Mouse (Mus musculus) CH12.LX (cell line): ENCODE results near the gene Stx4a. TPM values are rescaled to one million over a fixed set of nuclear protein-coding genes. Genes with fewer than 3 reads are reported as not detected.

Experiments used
- DNase-seq: peaks from one replicate; pipeline ENCODE4 v3.0.0-alpha.2; 2013; ENCODE audit errors: extremely low read depth
- H3K27ac ChIP-seq: 2 replicates; pipeline ENCODE4 v1.5.1; 2012; ENCODE audit warnings: low read depth, mild to moderate bottlenecking, control low read depth, moderate library complexity; ENCODE audit not compliant: insufficient read depth
- H3K27me3 ChIP-seq: replicated peaks from 2 replicates; pipeline ENCODE3; 2012; ENCODE audit warnings: inconsistent platforms
- H3K36me3 ChIP-seq, 2 experiments: replicated peaks in 1 of 2; 2 replicates each; pipeline versions ENCODE3 to v1.6.1; 2012; ENCODE audit warnings: inconsistent platforms in 1 of 2, low read length in 1 of 2, mild to moderate bottlenecking in 1 of 2, mixed read lengths in 1 of 2, moderate library complexity in 1 of 2; ENCODE audit not compliant: control insufficient read depth in 1 of 2, insufficient read depth in 1 of 2
- H3K4me1 ChIP-seq, 2 experiments: 2 replicates each; pipeline ENCODE4 v1.6.1; 2012; ENCODE audit warnings: inconsistent platforms in 1 of 2, moderate library complexity in 1 of 2; ENCODE audit not compliant: insufficient read depth in 2 of 2, control insufficient read depth in 1 of 2
- H3K4me2 ChIP-seq: 2 replicates; pipeline ENCODE4 v1.6.1; 2012; ENCODE audit warnings: low read depth, mild to moderate bottlenecking, control low read depth; ENCODE audit not compliant: poor library complexity, insufficient read depth, severe bottlenecking
- H3K4me3 ChIP-seq, 3 experiments: fragments of 150-350 bp in 1 of 3; sonication (generic) in 1 of 3; replicated peaks in 1 of 3; 2 replicates each; pipeline versions ENCODE3 to v1.5.1; 2011 to 2012; ENCODE audit warnings: low read depth in 2 of 3, low read length in 2 of 3, mild to moderate bottlenecking in 2 of 3, moderate library complexity in 2 of 3, control low read depth in 1 of 3, improper control_type of control experiment in 1 of 3, inconsistent platforms in 1 of 3, mixed read lengths in 1 of 3; ENCODE audit not compliant: poor library complexity in 1 of 3
- H3K79me2 ChIP-seq: replicated peaks from 2 replicates; pipeline ENCODE4 v1.6.1; 2012; ENCODE audit warnings: mild to moderate bottlenecking, moderate library complexity; ENCODE audit not compliant: control insufficient read depth, poor library complexity, insufficient read depth, severe bottlenecking; ENCODE audit errors: extremely low read depth
- H3K9ac ChIP-seq: 2 replicates; pipeline ENCODE4 v1.6.1; 2012; ENCODE audit warnings: low read depth, mild to moderate bottlenecking, control low read depth, moderate library complexity; ENCODE audit not compliant: insufficient read depth
- H3K9me3 ChIP-seq: replicated peaks from 2 replicates; pipeline ENCODE3; 2012; ENCODE audit warnings: low read length, inconsistent platforms, mixed read lengths
- CHD2 ChIP-seq: IDR thresholded peaks from 2 replicates; pipeline ENCODE4 v1.6.1; 2011; ENCODE audit warnings: low read length, improper control_type of control experiment
- CTCF ChIP-seq, 2 experiments: IDR thresholded peaks in 1 of 2; conservative IDR thresholded peaks in 1 of 2; 2 replicates each; pipeline ENCODE4 v1.5.1; 2011 to 2012; ENCODE audit warnings: low read depth in 2 of 2, low read length in 2 of 2, improper control_type of control experiment in 1 of 2, inconsistent platforms in 1 of 2, mild to moderate bottlenecking in 1 of 2, moderate library complexity in 1 of 2
- E2F4 ChIP-seq: IDR thresholded peaks from 2 replicates; pipeline ENCODE4 v1.6.1; 2011; ENCODE audit warnings: low read depth, low read length, improper control_type of control experiment; ENCODE audit not compliant: insufficient replicate concordance
- ELF1 ChIP-seq: IDR thresholded peaks from 2 replicates; pipeline ENCODE4 v1.6.1; 2014; ENCODE audit warnings: low read depth, mild to moderate bottlenecking, inconsistent platforms, low read length, improper control_type of control experiment
- EP300 ChIP-seq: IDR thresholded peaks from 2 replicates; pipeline ENCODE4 v1.6.1; 2011; ENCODE audit warnings: low read length, improper control_type of control experiment
- ETS1 ChIP-seq: conservative IDR thresholded peaks from 2 replicates; pipeline ENCODE4 v1.6.1; 2012; ENCODE audit warnings: low read depth, mild to moderate bottlenecking, inconsistent platforms, low read length, improper control_type of control experiment, moderate library complexity
- GABPA ChIP-seq: IDR thresholded peaks from 2 replicates; pipeline ENCODE4 v1.6.1; 2012; ENCODE audit warnings: low read depth, low read length, improper control_type of control experiment, inconsistent platforms; ENCODE audit not compliant: insufficient replicate concordance
- HCFC1 ChIP-seq: IDR thresholded peaks from 2 replicates; pipeline ENCODE4 v1.6.1; 2012; ENCODE audit warnings: low read depth, mild to moderate bottlenecking, inconsistent platforms, low read length, improper control_type of control experiment
- IRF4 ChIP-seq: IDR thresholded peaks from 2 replicates; pipeline ENCODE4 v1.6.1; 2014; ENCODE audit warnings: low read depth, mild to moderate bottlenecking, inconsistent platforms, low read length, improper control_type of control experiment
- JUN ChIP-seq: IDR thresholded peaks from 2 replicates; pipeline ENCODE4 v1.6.1; 2011; ENCODE audit warnings: low read depth, mild to moderate bottlenecking, low read length, improper control_type of control experiment, moderate library complexity; ENCODE audit not compliant: insufficient read depth
- JUND ChIP-seq: conservative IDR thresholded peaks from 2 replicates; pipeline ENCODE4 v1.6.1; 2011; ENCODE audit warnings: low read depth, low read length, improper control_type of control experiment
- KAT2A ChIP-seq: IDR thresholded peaks from 2 replicates; pipeline ENCODE4 v1.6.1; 2012; ENCODE audit warnings: low read length, improper control_type of control experiment, inconsistent platforms; ENCODE audit not compliant: insufficient replicate concordance
- MAX ChIP-seq: IDR thresholded peaks from 2 replicates; pipeline ENCODE4 v1.6.1; 2011; ENCODE audit warnings: low read length, improper control_type of control experiment
- MAZ ChIP-seq: IDR thresholded peaks from 2 replicates; pipeline ENCODE4 v1.6.1; 2012; ENCODE audit warnings: low read depth, mild to moderate bottlenecking, inconsistent platforms, low read length, improper control_type of control experiment, moderate library complexity
- MEF2A ChIP-seq: IDR thresholded peaks from 2 replicates; pipeline ENCODE4 v1.6.1; 2014; ENCODE audit warnings: low read depth, mild to moderate bottlenecking, inconsistent platforms, low read length, improper control_type of control experiment, borderline replicate concordance
- MXI1 ChIP-seq: IDR thresholded peaks from 2 replicates; pipeline ENCODE4 v1.6.1; 2011; ENCODE audit warnings: mild to moderate bottlenecking, low read depth, low read length, improper control_type of control experiment
- MYC ChIP-seq: IDR thresholded peaks from 2 replicates; pipeline ENCODE4 v1.6.1; 2011; ENCODE audit warnings: low read depth, mild to moderate bottlenecking, improper control_type of control experiment, low read length
- NELFE ChIP-seq: IDR thresholded peaks from 2 replicates; pipeline ENCODE4 v1.6.1; 2011; ENCODE audit warnings: low read depth, low read length, improper control_type of control experiment
- NRF1 ChIP-seq: IDR thresholded peaks from 2 replicates; pipeline ENCODE4 v1.6.1; 2014; ENCODE audit warnings: low read depth, mild to moderate bottlenecking, inconsistent platforms, low read length, improper control_type of control experiment, moderate library complexity
- POLR2A ChIP-seq: IDR thresholded peaks from 2 replicates; pipeline ENCODE4 v1.6.1; 2011; ENCODE audit warnings: low read depth, mild to moderate bottlenecking, improper control_type of control experiment, low read length
- POLR2AphosphoS2 ChIP-seq: IDR thresholded peaks from 2 replicates; pipeline ENCODE4 v1.6.1; 2011; ENCODE audit warnings: low read depth, low read length, improper control_type of control experiment
- RAD21 ChIP-seq: IDR thresholded peaks from 2 replicates; pipeline ENCODE4 v1.6.1; 2011; ENCODE audit warnings: low read depth, mild to moderate bottlenecking, low read length, improper control_type of control experiment, moderate library complexity
- RCOR1 ChIP-seq: conservative IDR thresholded peaks from 2 replicates; pipeline ENCODE4 v1.6.1; 2012; ENCODE audit warnings: low read depth, mild to moderate bottlenecking, inconsistent platforms, low read length, improper control_type of control experiment
- SIN3A ChIP-seq: IDR thresholded peaks from 2 replicates; pipeline ENCODE4 v1.6.1; 2012; ENCODE audit warnings: low read length, improper control_type of control experiment, inconsistent platforms
- SMC3 ChIP-seq: IDR thresholded peaks from 2 replicates; pipeline ENCODE4 v1.6.1; 2011; ENCODE audit warnings: low read depth, low read length, improper control_type of control experiment
- TBP ChIP-seq: conservative IDR thresholded peaks from 2 replicates; pipeline ENCODE4 v1.6.1; 2011; ENCODE audit warnings: low read depth, low read length, improper control_type of control experiment
- TCF12 ChIP-seq: IDR thresholded peaks from 2 replicates; pipeline ENCODE4 v1.6.1; 2014; ENCODE audit warnings: low read depth, mild to moderate bottlenecking, inconsistent platforms, low read length, improper control_type of control experiment
- UBTF ChIP-seq: IDR thresholded peaks from 2 replicates; pipeline ENCODE4 v1.6.1; 2012; ENCODE audit warnings: low read depth, mild to moderate bottlenecking, inconsistent platforms, low read length, improper control_type of control experiment, moderate library complexity
- USF1 ChIP-seq: IDR thresholded peaks from 2 replicates; pipeline ENCODE4 v1.6.1; 2014; ENCODE audit warnings: low read depth, mild to moderate bottlenecking, inconsistent platforms, low read length, improper control_type of control experiment
- USF2 ChIP-seq: conservative IDR thresholded peaks from 2 replicates; pipeline ENCODE4 v1.6.1; 2011; ENCODE audit warnings: low read depth, low read length, improper control_type of control experiment
- ZKSCAN1 ChIP-seq: IDR thresholded peaks from 2 replicates; pipeline ENCODE4 v1.6.1; 2012; ENCODE audit warnings: low read depth, inconsistent platforms, low read length, improper control_type of control experiment, borderline replicate concordance
- ZMIZ1 ChIP-seq: IDR thresholded peaks from 2 replicates; pipeline ENCODE4 v1.6.1; 2012; ENCODE audit warnings: low read depth, mild to moderate bottlenecking, inconsistent platforms, low read length, improper control_type of control experiment
- ZNF384 ChIP-seq: IDR thresholded peaks from 2 replicates; pipeline ENCODE4 v1.6.1; 2012; ENCODE audit warnings: low read depth, low read length, improper control_type of control experiment, inconsistent platforms
- dilution Hi-C: fragments of 300-500 bp; cut with MboI; formaldehyde crosslinking; loops from 2 replicates; pipeline ENCODE4 v1.14.3; 2020; ENCODE audit warnings: low sequenced_read_pairs; ENCODE audit not compliant: extremely low pct_unique_long_range_greater_than_20kb, extremely low pct_ligation_motif_present
- in situ Hi-C: fragments of 300-500 bp; cut with MboI; formaldehyde crosslinking; loops from 3 replicates; pipeline ENCODE4 v1.14.3; 2019; ENCODE audit warnings: low sequenced_read_pairs, low pct_ligation_motif_present, low pct_unique_long_range_greater_than_20kb, mixed read lengths
- polyA plus RNA-seq: library from polyadenylated mRNA; unstranded; fragments of >175 nt; gene quantifications from 2 replicates; pipeline ENCODE4 v1.2.1, GENCODE M21; 2012; ENCODE audit warnings: low read depth; ENCODE audit not compliant: insufficient read length
- total RNA-seq, 2 experiments: library from RNA; depleted of rRNA; stranded (reverse); fragments of 300-350 nt in 1 of 2; fragments of >200 nt in 1 of 2; gene quantifications; 2 replicates each; pipeline ENCODE4 v1.2.3; 2012 to 2014

Gene Stx4a
- total and polyA plus RNA-seq, 3 experiments, result 16.5 to 50.5 (median 25.4) TPM

GRCm38 (mm10) chr7:127876467-127877348 lies 52.6 kb downstream of the Stx4a start, which contains the start of gene Zfp668:
Gene Zfp668 (minus strand): TSS chr7:127876828.
- peaks cover 35 to 55% of the 10 kb centered on the region in 2 experiments for H3K36me3 ChIP-seq
- H3K27ac ChIP-seq, result peak within 1 kb of the TSS; percentile 78
- peak within 1 kb of the TSS; percentile 87 for H3K9ac ChIP-seq
- no peaks in the 10 kb centered on the region for H3K27me3 ChIP-seq
- peak within 1 kb of the TSS; percentile 95 for H3K4me2 ChIP-seq
- H3K79me2 ChIP-seq, result peaks cover 27% of the 10 kb centered on the region
- in situ Hi-C loops (no loop called here), dilution Hi-C loops (no loop called here)
- DNase-seq, result peak; percentile 95
- peak within 1 kb of the TSS; percentile 66 to 99 (median 98) for H3K4me3 ChIP-seq
- TF ChIP-seq NELFE (peak; percentile 70), EP300 (no peak), NRF1 (peak; percentile 85), MXI1 (0 out of 2 replicates have a peak, but pooled peaks have one; percentile 14), MAX (peak; percentile 58), HCFC1 (peak; percentile 96), RCOR1 (0 out of 2 replicates have a peak, but pooled peaks have one; percentile 32), TBP (peak; percentile 53; the same call in 1 of the 2 replicates), MAZ (no peak), ZMIZ1 (peak; percentile 56), SMC3 (no peak), CHD2 (peak; percentile 66), ZKSCAN1 (no peak), JUN (no peak), IRF4 (peak; percentile 68; the same call in 1 of the 2 replicates), USF2 (no peak), UBTF (no peak), RAD21 (no peak), SIN3A (peak; percentile 96), ELF1 (peak; percentile 99), JUND (no peak), POLR2A (peak; percentile 67), ZNF384 (no peak), TCF12 (peak; percentile 56; the same call in 1 of the 2 replicates), CTCF (conservative IDR thresholded peaks at IDR 0.05 in 1 of 2, IDR thresholded peaks at IDR 0.05 in 1 of 2; ENCODE audit: low read depth in 2 of 2, low read length in 2 of 2) (no peak), GABPA (peak; percentile 31; the same call in 1 of the 2 replicates), USF1 (no peak), MYC (peak; percentile 58; the same call in 1 of the 2 replicates), E2F4 (no peak; the same call in 1 of the 2 replicates), KAT2A (peak; percentile 93; the same call in 1 of the 2 replicates), POLR2AphosphoS2 (peak; percentile 71; the same call in 1 of the 2 replicates), ETS1 (no peak), MEF2A (0 out of 2 replicates have a peak, but pooled peaks have one; percentile 55)
- TF ChIP-seq, all 38 proteins: peak for 19
- H3K4me1 ChIP-seq, result peaks cover 6 to 33% of the 10 kb centered on the region in 2 experiments
- H3K9me3 ChIP-seq, result peaks cover 35% of the 10 kb centered on the region
